Mouse (Mus musculus) forebrain, embryonic 14.5 days (tissue): ENCODE measurements at regions not wholly inside any gene's neighbourhood (a gene's known extent, or its start where the extent isn't known, plus 50 kb on each side); places are given as distances from the start of the nearest gene placed in this dataset.

Experiments
- ATAC-seq: fragments of 200-750 bp; cut with Nextera tagmentation; 2 replicates; pipeline ENCODE4 v1.8.0; 2017; ENCODE audit warnings: mild to moderate bottlenecking, moderate library complexity
- DNase-seq: peaks from one replicate; pipeline ENCODE4 v3.0.0-alpha.2; 2015; ENCODE audit warnings: low spot score
- H3K27ac ChIP-seq: fragments of 300-500 bp; sonication (generic); 2 replicates; pipeline ENCODE4 v1.5.1; 2014; ENCODE audit warnings: low read depth, mild to moderate bottlenecking, control low read depth, low read length, moderate library complexity
- H3K27me3 ChIP-seq: fragments of 300-500 bp; sonication (generic); replicated peaks from 2 replicates; pipeline ENCODE4 v1.6.1; 2014; ENCODE audit warnings: low read length, control low read depth, mixed read lengths; ENCODE audit not compliant: control insufficient read depth, insufficient read depth
- H3K36me3 ChIP-seq: fragments of 300-500 bp; sonication (generic); 2 replicates; pipeline ENCODE4 v1.6.1; 2014; ENCODE audit warnings: low read length, control low read depth; ENCODE audit not compliant: control insufficient read depth, insufficient read depth
- H3K4me1 ChIP-seq: fragments of 300-500 bp; sonication (generic); 2 replicates; pipeline ENCODE4 v1.6.1; 2014; ENCODE audit warnings: antibody characterized with exemption, low read length, control low read depth; ENCODE audit not compliant: control insufficient read depth, insufficient read depth
- H3K4me2 ChIP-seq: fragments of 300-500 bp; sonication (generic); 2 replicates; pipeline ENCODE4 v1.6.1; 2014; ENCODE audit warnings: mild to moderate bottlenecking, control low read depth, low read length
- H3K4me3 ChIP-seq: fragments of 300-500 bp; sonication (generic); 2 replicates; pipeline ENCODE4 v1.5.1; 2014; ENCODE audit warnings: low read depth, low read length, control low read depth
- H3K9ac ChIP-seq: fragments of 300-500 bp; sonication (generic); 2 replicates; pipeline ENCODE4 v1.6.1; 2014; ENCODE audit warnings: mild to moderate bottlenecking, low read length, control low read depth, moderate library complexity
- H3K9me3 ChIP-seq: fragments of 300-500 bp; sonication (generic); replicated peaks from 2 replicates; pipeline ENCODE4 v1.6.1; 2016; ENCODE audit warnings: low read length, control low read depth, mixed read lengths; ENCODE audit not compliant: control insufficient read depth
- WGBS: fragments of 180-500 bp; shearing (Covaris S2); extraction: QIAGEN DNeasy Blood & Tissue Kit; methylation state at CpG from one replicate; pipeline ENCODE4 v1.1.7; 2014; 5-methylcytosine and 5-hydroxymethylcytosine counted together

DNA sequence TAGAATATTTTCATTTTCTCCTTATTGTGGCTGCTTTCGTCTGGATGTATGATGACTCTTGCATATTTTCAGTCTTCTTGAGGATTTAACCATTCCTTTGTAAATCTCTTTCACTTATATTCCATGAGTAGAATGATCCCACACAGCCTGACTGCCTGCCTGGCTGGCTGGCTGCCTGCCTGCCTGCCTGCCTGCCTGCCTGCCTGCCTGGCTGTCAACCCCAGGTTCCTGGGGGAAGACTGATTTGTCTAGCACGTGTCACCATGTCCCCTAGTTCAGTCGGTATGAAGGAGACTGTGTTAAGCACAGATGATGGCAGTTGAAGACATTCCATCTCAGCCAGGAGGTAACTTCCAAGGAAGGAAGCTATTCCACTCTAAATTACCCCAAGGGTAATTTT, 370.8 kb downstream of the Nkx6-1 start:
- no peak for ATAC-seq
- 61% methylated on average over 3 of the region's 3 CpGs for WGBS

GRCm38 (mm10) chr5:101288358-101288757, 376.4 kb downstream of the Nkx6-1 start:
- H3K4me3 ChIP-seq: no peak overlapping the region
- 60% methylated on average over 6 of the region's 6 CpGs for WGBS
- no peak overlapping the region for H3K9ac ChIP-seq
- no peak overlapping the region for H3K4me2 ChIP-seq
- H3K9me3 ChIP-seq: no peaks in the 10 kb centered on the region
- no peak overlapping the region for H3K27ac ChIP-seq
- ATAC-seq: no peak
- no peaks in the 10 kb centered on the region for H3K27me3 ChIP-seq
- H3K4me1 ChIP-seq: no peaks in the 10 kb centered on the region
- DNase-seq: peak; percentile 24
- H3K36me3 ChIP-seq: no peaks in the 10 kb centered on the region

More for the DNA sequence above, 370.8 kb downstream of the Nkx6-1 start:
- Histone ChIP-seq H3K36me3 (no peaks in the 10 kb centered on the region), H3K9ac (no peak overlapping the region), H3K4me2 (no peak overlapping the region), H3K4me1 (no peaks in the 10 kb centered on the region), H3K27ac (no peak overlapping the region), H3K27me3 (no peaks in the 10 kb centered on the region), H3K4me3 (no peak overlapping the region), H3K9me3 (no peaks in the 10 kb centered on the region)
- no peak for DNase-seq

DNA sequence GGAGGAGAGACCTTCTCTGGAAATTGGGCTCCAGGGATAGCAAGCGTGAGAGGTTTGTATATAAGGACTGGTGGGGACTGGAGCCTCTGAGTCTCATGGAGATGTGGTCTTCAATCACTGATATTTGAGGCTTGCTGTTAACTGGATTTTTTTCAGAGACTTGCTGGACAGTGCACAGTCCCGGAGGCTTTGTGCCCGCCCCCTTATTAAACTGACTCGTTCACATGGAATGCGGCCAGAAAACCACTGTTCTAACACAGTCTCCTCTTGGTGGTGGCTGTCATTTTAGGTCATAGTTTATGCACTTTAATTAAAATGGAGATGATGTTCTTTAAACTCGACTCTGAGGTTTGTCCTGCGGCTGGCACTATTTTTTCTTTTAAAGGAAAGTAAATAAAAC, 378.9 kb downstream of the Nkx6-1 start:
- DNase-seq (no peak), ATAC-seq (no peak)
- WGBS: 47% methylated on average over 7 of the region's 7 CpGs
- H3K27ac ChIP-seq: no peak overlapping the region
- no peaks in the 10 kb centered on the region for H3K4me1 ChIP-seq
- H3K36me3 ChIP-seq: no peaks in the 10 kb centered on the region
- H3K9me3 ChIP-seq: no peaks in the 10 kb centered on the region
- H3K27me3 ChIP-seq: no peaks in the 10 kb centered on the region
- H3K9ac ChIP-seq: no peak overlapping the region
- H3K4me2 ChIP-seq: no peak overlapping the region
- H3K4me3 ChIP-seq: no peak overlapping the region

GRCm38 (mm10) chr5:101250474-101250873, 405.0 kb downstream of the Gpat3 start:
- no peak for ATAC-seq
- no peak overlapping the region for H3K9ac ChIP-seq
- no peak for DNase-seq

DNA sequence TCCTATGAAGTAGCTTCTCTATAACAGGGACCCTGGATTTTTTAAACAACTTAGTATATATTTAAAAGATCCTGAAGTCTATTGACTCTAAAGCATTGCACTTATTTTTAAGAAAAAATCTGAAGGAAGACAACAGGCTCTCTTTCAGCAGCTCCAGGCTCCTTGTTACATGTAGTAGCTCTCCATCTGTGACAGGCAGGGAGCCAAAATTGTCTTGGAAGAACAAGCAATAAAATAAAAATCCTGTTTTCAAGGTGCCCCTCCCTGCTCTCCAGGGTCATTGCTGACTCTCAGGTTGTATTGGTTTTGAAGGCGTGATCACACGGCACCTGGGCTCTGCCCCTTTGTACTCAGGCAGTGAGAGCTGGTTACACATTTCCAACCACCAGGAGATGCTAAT, 397.1 kb downstream of the Gpat3 start:
- DNase-seq (peak; percentile 30), ATAC-seq (no peak)
- 93% methylated on average over 2 of the region's 2 CpGs for WGBS
- Histone ChIP-seq H3K36me3 (no peaks in the 10 kb centered on the region), H3K9ac (no peak overlapping the region), H3K9me3 (no peaks in the 10 kb centered on the region), H3K27ac (no peak overlapping the region), H3K4me3 (no peak overlapping the region), H3K4me1 (no peaks in the 10 kb centered on the region), H3K4me2 (no peak overlapping the region), H3K27me3 (no peaks in the 10 kb centered on the region)

More at GRCm38 (mm10) chr5:101250474-101250873, 405.0 kb downstream of the Gpat3 start:
- Histone ChIP-seq H3K27ac (no peak overlapping the region), H3K4me1 (no peaks in the 10 kb centered on the region), H3K4me2 (no peak overlapping the region), H3K36me3 (no peaks in the 10 kb centered on the region), H3K9me3 (no peaks in the 10 kb centered on the region), H3K4me3 (no peak overlapping the region), H3K27me3 (no peaks in the 10 kb centered on the region)
- WGBS: 91% methylated on average over 3 of the region's 3 CpGs

- DNase-seq: no peak
- WGBS: 89% methylated on average over 16 of the region's 16 CpGs
Observed at GRCm38 (mm10) chr5:101239298-101240118, 394.0 kb downstream of the Gpat3 start.

DNA sequence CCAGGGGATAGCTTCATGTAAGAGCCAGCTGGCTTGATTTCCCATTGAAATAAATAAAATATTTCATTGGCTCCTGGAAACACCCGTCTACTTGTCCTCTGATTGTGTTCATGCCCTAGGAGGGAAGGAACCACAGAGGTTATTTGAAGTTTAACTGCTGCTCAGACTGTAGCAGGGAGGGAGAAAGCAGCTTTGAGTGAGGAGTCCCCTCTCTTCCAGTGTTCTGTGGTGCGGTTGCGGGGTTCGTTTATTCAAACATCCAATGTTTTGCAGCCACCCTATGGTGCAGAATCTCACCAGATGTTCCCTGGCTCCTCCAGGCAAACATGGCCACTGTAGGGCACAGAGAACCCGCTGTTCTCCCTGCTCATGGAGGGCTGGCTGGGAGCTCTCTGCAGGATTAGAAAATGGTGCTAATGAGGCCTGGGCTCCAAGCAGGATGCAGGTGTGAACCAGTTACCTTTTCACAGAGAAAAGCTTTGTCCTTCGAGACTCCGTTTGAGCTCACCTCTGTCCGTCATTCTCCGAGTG, 390.7 kb downstream of the Gpat3 start:
- DNase-seq (no peak), ATAC-seq (no peak)
- H3K4me1 ChIP-seq: no peaks in the 10 kb centered on the region
- H3K9me3 ChIP-seq: peaks cover 4% of the 10 kb centered on the region; the same call in 1 of the 2 replicates
- no peaks in the 10 kb centered on the region for H3K36me3 ChIP-seq
- 85% methylated on average over 9 of the region's 9 CpGs for WGBS
- no peaks in the 10 kb centered on the region for H3K27me3 ChIP-seq
- H3K27ac ChIP-seq: no peak overlapping the region
- no peak overlapping the region for H3K4me2 ChIP-seq
- H3K9ac ChIP-seq: no peak overlapping the region
- no peak overlapping the region for H3K4me3 ChIP-seq

More at GRCm38 (mm10) chr5:101239298-101240118, 394.0 kb downstream of the Gpat3 start:
- Histone ChIP-seq H3K4me1 (no peaks in the 10 kb centered on the region), H3K9me3 (no peaks in the 10 kb centered on the region), H3K27ac (no peak overlapping the region), H3K4me3 (no peak overlapping the region), H3K27me3 (no peaks in the 10 kb centered on the region), H3K4me2 (no peak overlapping the region), H3K36me3 (no peaks in the 10 kb centered on the region), H3K9ac (no peak overlapping the region)
- ATAC-seq: no peak

DNA sequence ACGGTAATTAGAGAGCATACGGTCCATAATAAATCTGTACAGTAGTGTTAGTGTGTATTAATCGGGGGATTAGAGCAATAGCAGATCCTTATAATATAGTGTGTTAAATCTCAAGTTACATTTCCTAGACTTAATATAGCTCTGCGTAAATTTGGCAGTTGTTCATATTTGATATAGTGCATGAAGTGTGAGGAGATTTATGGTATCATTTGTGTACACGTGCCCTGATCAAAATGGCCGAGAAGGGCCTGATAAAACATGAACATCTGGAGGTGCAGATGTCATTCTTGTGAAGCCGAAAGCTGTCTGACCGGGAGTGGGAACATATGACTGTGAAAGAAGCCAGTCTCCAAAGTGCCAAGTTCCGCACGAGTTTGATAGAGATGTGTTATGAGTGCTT, 376.9 kb downstream of the Gpat3 start:
- Histone ChIP-seq H3K27ac (no peak overlapping the region), H3K27me3 (no peaks in the 10 kb centered on the region), H3K9me3 (no peaks in the 10 kb centered on the region), H3K4me2 (no peak overlapping the region), H3K9ac (no peak overlapping the region), H3K4me3 (no peak overlapping the region), H3K4me1 (no peaks in the 10 kb centered on the region), H3K36me3 (no peaks in the 10 kb centered on the region)
- WGBS: 91% methylated on average over 10 of the region's 10 CpGs
- no peak for DNase-seq
- ATAC-seq: no peak

DNA sequence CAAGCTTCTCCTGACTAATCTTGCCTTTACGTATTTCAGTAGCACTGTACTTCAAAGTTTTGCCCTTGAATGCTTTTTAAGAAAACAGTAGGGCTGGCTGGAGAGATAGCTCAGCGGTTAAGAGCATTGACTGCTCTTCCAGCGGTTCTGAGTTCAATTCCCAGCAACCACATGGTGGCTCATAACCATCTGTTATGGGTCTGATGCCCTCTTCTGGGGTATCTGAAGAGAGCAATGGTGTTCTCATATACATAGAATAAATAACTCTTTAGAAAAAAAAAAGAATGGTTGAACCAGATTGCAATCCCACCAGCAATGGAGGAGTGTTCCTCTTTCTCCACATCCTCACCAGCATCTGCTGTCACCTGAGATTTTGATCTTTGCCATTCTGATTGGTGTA, 372.6 kb downstream of the Gpat3 start:
- DNase-seq (no peak), ATAC-seq (no peak)
- H3K36me3 ChIP-seq: no peaks in the 10 kb centered on the region
- WGBS: 87% methylated on average over 3 of the region's 3 CpGs
- H3K9ac ChIP-seq: no peak overlapping the region
- no peaks in the 10 kb centered on the region for H3K27me3 ChIP-seq
- H3K4me3 ChIP-seq: no peak overlapping the region
- H3K4me1 ChIP-seq: no peaks in the 10 kb centered on the region
- H3K9me3 ChIP-seq: no peaks in the 10 kb centered on the region
- H3K4me2 ChIP-seq: no peak overlapping the region
- no peak overlapping the region for H3K27ac ChIP-seq
